Mouse (Mus musculus): Measurements from ENCODE around the gene Iglon5. TPM values are rescaled to one million over a fixed set of nuclear protein-coding genes. Genes with fewer than 3 reads are reported as not detected.

The Iglon5 gene
- total RNA-seq, 2 experiments from 2014 or later, result 1.2 to 1.3 TPM

GRCm38 (mm10) chr7:43427406-43427805 lies 62.5 kb downstream of the Iglon5 start, which contains the start of gene Lim2:
Lim2 (plus strand) TSS chr7:43427670.
- no peak for DNase-seq

GRCm38 (mm10) chr7:43423991-43424625 lies 65.8 kb downstream of the Iglon5 start:
- DNase-seq, result no peak

GRCm38 (mm10) chr7:43422995-43423617 lies 66.8 kb downstream of the Iglon5 start:
- peak; percentile 89 for DNase-seq

Small RNAs within 50 kb of the gene (microRNA-seq; reads per million reads assigned to microRNA genes)
- gene Mir7051, result 2.0 to 2.5 reads per million in 2 experiments

Other genes starting within 250 kb of the Iglon5 start
- gene Zfp715, start 176.8 kb downstream of the Iglon5 start, total RNA-seq (2021), result 10 to 100 TPM; 15.6 to 17.0 TPM
- gene Siglecf, start 138.7 kb downstream of the Iglon5 start, total RNA-seq (2021), result not detected
- under 1 TPM; 0.14 to 0.59 TPM for gene Siglecg, start 81.9 kb downstream of the Iglon5 start, total RNA-seq (2021)
- not detected for gene Lim2, start 62.4 kb downstream of the Iglon5 start, total RNA-seq (2021)
- gene Nkg7, start 53.0 kb downstream of the Iglon5 start, total RNA-seq (2021), result not detected
- gene Cldnd2, start 49.3 kb downstream of the Iglon5 start, total RNA-seq (2021), result not detected
- gene Etfb, start 46.0 kb downstream of the Iglon5 start, total RNA-seq (2021), result 100 to 1,000 TPM; 346 to 421 TPM
- gene Gm45233, start 45.9 kb downstream of the Iglon5 start, total RNA-seq (2021), result 1 to 10 TPM in 1 of 2 experiments, under 1 TPM in 1; 0.66 to 1.2 TPM
- 1 to 10 TPM; 1.4 to 3.8 TPM for gene Vsig10l, start 26.9 kb downstream of the Iglon5 start, total RNA-seq (2021)
- not detected for gene 4931406B18Rik, start 15.9 kb upstream of the Iglon5 start, total RNA-seq (2021)
- gene Cd33, start 54.4 kb upstream of the Iglon5 start, total RNA-seq (2021), result 1 to 10 TPM; 3.1 to 3.9 TPM
- gene Zfp658, start 72.2 kb upstream of the Iglon5 start, total RNA-seq (2021), result 1 to 10 TPM; 1.2 to 1.4 TPM
- gene Zfp719, start 89.5 kb upstream of the Iglon5 start, total RNA-seq (2021), result 1 to 10 TPM; 6.1 to 7.3 TPM
- not detected for gene Zfp819, start 117.1 kb upstream of the Iglon5 start, total RNA-seq (2021)
- gene Ceacam18, start 144.6 kb upstream of the Iglon5 start, total RNA-seq (2021), result not detected
- under 1 TPM; 0.45 to 0.59 TPM for gene Siglece, start 170.1 kb upstream of the Iglon5 start, total RNA-seq (2021)
- gene Ctu1, start 181.9 kb upstream of the Iglon5 start, total RNA-seq (2021), result 1 to 10 TPM; 3.2 to 3.8 TPM
- not detected for gene Klk14, start 200.3 kb upstream of the Iglon5 start, total RNA-seq (2021)
- gene Klk13, start 222.5 kb upstream of the Iglon5 start, total RNA-seq (2021), result not detected